Mouse (Mus musculus): ENCODE measurements around the gene Gcn1l1. TPM values are rescaled to one million over a fixed set of nuclear protein-coding genes. Genes with fewer than 3 reads are reported as not detected.

The Gcn1l1 gene
- total and polyA plus RNA-seq, 3 experiments = 18.2 to 81.9 (median 62.9) TPM

DNA sequence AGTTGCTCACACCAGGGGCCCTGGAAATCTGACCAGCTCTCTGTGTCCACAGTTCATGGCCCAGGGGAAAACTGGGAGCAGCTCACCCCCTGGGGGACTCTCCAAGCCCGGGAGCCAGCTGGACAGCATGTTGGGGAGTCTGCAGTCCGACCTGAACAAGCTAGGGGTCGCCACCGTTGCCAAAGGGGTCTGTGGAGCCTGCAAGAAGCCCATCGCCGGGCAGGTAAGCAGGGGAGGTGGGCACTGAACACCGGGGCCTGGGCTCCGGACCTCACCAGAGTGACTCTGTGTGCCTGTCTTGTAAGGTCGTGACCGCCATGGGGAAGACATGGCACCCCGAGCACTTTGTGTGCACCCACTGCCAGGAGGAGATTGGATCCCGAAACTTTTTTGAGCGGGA, 13.3 kb upstream of the Gcn1l1 start:
- H3K27ac ChIP-seq (ENCODE audit: insufficient read depth, low read depth) = no peak overlapping the region
- in situ Hi-C loops (cut with MboI; ENCODE audit: low pct_ligation_motif_present, low pct_unique_long_range_greater_than_20kb, low sequenced_read_pairs) (no loop called here), dilution Hi-C loops (cut with MboI; ENCODE audit: extremely low pct_ligation_motif_present, extremely low pct_unique_long_range_greater_than_20kb, low sequenced_read_pairs) (no loop called here)
- H3K4me3 ChIP-seq (replicated peaks in 1 of 3; ENCODE audit: low read depth in 2 of 3, low read length in 2 of 3, poor library complexity in 1 of 3) = no peak overlapping the region
- no peak for DNase-seq (ENCODE audit: extremely low read depth)
- peaks cover 42 to 88% of the 10 kb centered on the region in 2 experiments for H3K36me3 ChIP-seq (replicated peaks in 1 of 2; ENCODE audit: control insufficient read depth in 1 of 2, insufficient read depth in 1 of 2, low read length in 1 of 2)
- no peaks in the 10 kb centered on the region for H3K9me3 ChIP-seq (replicated peaks; ENCODE audit: low read length)
- H3K4me1 ChIP-seq (ENCODE audit: control insufficient read depth in 1 of 2, insufficient read depth in 2 of 2) = peaks cover 9 to 58% of the 10 kb centered on the region in 2 experiments
- no peak overlapping the region for H3K9ac ChIP-seq (ENCODE audit: insufficient read depth, low read depth)
- no peaks in the 10 kb centered on the region for H3K27me3 ChIP-seq (replicated peaks)
- no peak for TF ChIP-seq CHD1 (IDR thresholded peaks at IDR 0.05; ENCODE audit: low read depth, low read length)
- no peak for TF ChIP-seq UBTF (IDR thresholded peaks at IDR 0.05; ENCODE audit: low read depth, low read length)
- TF ChIP-seq ETS1 (conservative IDR thresholded peaks at IDR 0.05; ENCODE audit: low read depth, low read length) = no peak
- TF ChIP-seq JUND (conservative IDR thresholded peaks at IDR 0.05; ENCODE audit: low read depth, low read length) = no peak
- no peak for TF ChIP-seq POLR2AphosphoS2 (IDR thresholded peaks at IDR 0.05; ENCODE audit: low read depth, low read length)
- no peak for TF ChIP-seq ELF1 (IDR thresholded peaks at IDR 0.05; ENCODE audit: low read depth, low read length)
- TF ChIP-seq ZKSCAN1 (IDR thresholded peaks at IDR 0.05; ENCODE audit: borderline replicate concordance, low read depth, low read length) = no peak
- TF ChIP-seq E2F4 (IDR thresholded peaks at IDR 0.05; ENCODE audit: insufficient replicate concordance, low read depth, low read length) = no peak
- no peak for TF ChIP-seq HCFC1 (IDR thresholded peaks at IDR 0.05; ENCODE audit: low read depth, low read length)
- TF ChIP-seq SIN3A (IDR thresholded peaks at IDR 0.05; ENCODE audit: low read length) = no peak
- no peak for TF ChIP-seq CHD2 (IDR thresholded peaks at IDR 0.05; ENCODE audit: low read length)
- no peak for TF ChIP-seq MXI1 (IDR thresholded peaks at IDR 0.05; ENCODE audit: low read depth, low read length)
- no peaks in the 10 kb centered on the region for H3K79me2 ChIP-seq (replicated peaks; ENCODE audit: control insufficient read depth, extremely low read depth, insufficient read depth, poor library complexity, severe bottlenecking)
- H3K4me2 ChIP-seq (ENCODE audit: insufficient read depth, low read depth, poor library complexity, severe bottlenecking) = no peak overlapping the region

DNA sequence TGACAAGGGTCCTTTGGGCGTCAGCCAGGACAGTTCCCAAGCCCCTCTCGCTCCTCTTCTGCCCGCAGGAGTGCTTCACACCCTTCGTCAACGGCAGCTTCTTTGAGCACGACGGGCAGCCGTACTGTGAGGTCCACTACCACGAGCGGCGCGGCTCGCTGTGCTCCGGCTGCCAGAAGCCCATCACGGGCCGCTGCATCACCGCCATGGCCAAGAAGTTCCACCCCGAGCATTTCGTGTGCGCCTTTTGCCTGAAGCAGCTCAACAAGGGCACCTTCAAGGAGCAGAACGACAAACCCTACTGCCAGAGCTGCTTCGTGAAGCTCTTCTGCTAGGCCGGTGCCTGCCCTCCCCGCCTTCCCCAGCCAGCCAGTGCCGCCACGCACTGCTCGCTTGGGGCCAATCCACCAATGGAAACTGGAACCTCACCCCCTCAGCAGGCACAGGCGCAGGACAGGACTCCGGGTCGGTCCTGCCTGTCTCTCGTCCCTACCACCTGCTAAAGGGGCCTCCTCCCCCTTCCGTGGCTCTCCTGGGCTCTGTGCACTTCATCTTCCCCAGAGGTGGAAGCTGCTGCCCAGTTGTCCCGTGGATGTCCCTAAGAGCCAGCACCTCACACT, 11.1 kb upstream of the Gcn1l1 start:
- peaks cover 9 to 37% of the 10 kb centered on the region in 2 experiments for H3K4me1 ChIP-seq (ENCODE audit: control insufficient read depth in 1 of 2, insufficient read depth in 2 of 2)

More for the DNA sequence above, 11.1 kb upstream of the Gcn1l1 start:
- Histone ChIP-seq H3K9me3 (replicated peaks; ENCODE audit: low read length) (no peaks in the 10 kb centered on the region), H3K9ac (ENCODE audit: insufficient read depth, low read depth) (no peak overlapping the region), H3K4me3 (replicated peaks in 1 of 3; ENCODE audit: low read depth in 2 of 3, low read length in 2 of 3, poor library complexity in 1 of 3) (no peak overlapping the region), H3K36me3 (replicated peaks in 1 of 2; ENCODE audit: control insufficient read depth in 1 of 2, insufficient read depth in 1 of 2, low read length in 1 of 2) (peaks cover 30 to 67% of the 10 kb centered on the region in 2 experiments), H3K79me2 (replicated peaks; ENCODE audit: control insufficient read depth, extremely low read depth, insufficient read depth, poor library complexity, severe bottlenecking) (no peaks in the 10 kb centered on the region), H3K27ac (ENCODE audit: insufficient read depth, low read depth) (no peak overlapping the region), H3K27me3 (replicated peaks) (no peaks in the 10 kb centered on the region), H3K4me2 (ENCODE audit: insufficient read depth, low read depth, poor library complexity, severe bottlenecking) (no peak overlapping the region)
- DNase-seq (ENCODE audit: extremely low read depth) = no peak
- dilution Hi-C loops (cut with MboI; ENCODE audit: extremely low pct_ligation_motif_present, extremely low pct_unique_long_range_greater_than_20kb, low sequenced_read_pairs) (no loop called here), in situ Hi-C loops (cut with MboI; ENCODE audit: low pct_ligation_motif_present, low pct_unique_long_range_greater_than_20kb, low sequenced_read_pairs) (no loop called here)
- TF ChIP-seq NRF1 (IDR thresholded peaks at IDR 0.05; ENCODE audit: low read depth, low read length) = no peak
- TF ChIP-seq RCOR1 (conservative IDR thresholded peaks at IDR 0.05; ENCODE audit: low read depth, low read length) = no peak
- no peak for TF ChIP-seq JUN (IDR thresholded peaks at IDR 0.05; ENCODE audit: insufficient read depth, low read depth, low read length)
- no peak for TF ChIP-seq MYC (IDR thresholded peaks at IDR 0.05; ENCODE audit: low read depth, low read length)
- TF ChIP-seq RAD21 (IDR thresholded peaks at IDR 0.05; ENCODE audit: low read depth, low read length) = no peak
- TF ChIP-seq ZMIZ1 (IDR thresholded peaks at IDR 0.05; ENCODE audit: low read depth, low read length) = no peak
- no peak for TF ChIP-seq SMC3 (IDR thresholded peaks at IDR 0.05; ENCODE audit: low read depth, low read length)
- no peak for TF ChIP-seq UBTF (IDR thresholded peaks at IDR 0.05; ENCODE audit: low read depth, low read length)
- TF ChIP-seq ETS1 (conservative IDR thresholded peaks at IDR 0.05; ENCODE audit: low read depth, low read length) = no peak
- TF ChIP-seq ZNF384 (IDR thresholded peaks at IDR 0.05; ENCODE audit: low read depth, low read length) = no peak
- no peak for TF ChIP-seq SIN3A (IDR thresholded peaks at IDR 0.05; ENCODE audit: low read length)
